Mouse (Mus musculus) C2C12 (cell line): ENCODE measurements around the gene Tax1bp3. TPM values are rescaled to one million over a fixed set of nuclear protein-coding genes. Genes with fewer than 3 reads are reported as not detected.
A peak's percentile ranks its signal among the peaks of the same experiment; 100 is the strongest.

Experiments
- H3K27me3 ChIP-seq: one replicate; pipeline ENCODE4 v1.6.1; 2011; ENCODE audit not compliant: control insufficient read depth, insufficient read depth, insufficient read length
- H3K36me3 ChIP-seq: one replicate; pipeline ENCODE4 v1.6.1; 2011; ENCODE audit not compliant: control insufficient read depth, insufficient read depth
- H3K4me3 ChIP-seq: one replicate; pipeline ENCODE4 v1.5.1; 2011; ENCODE audit warnings: mild to moderate bottlenecking, control low read depth; ENCODE audit not compliant: poor library complexity, insufficient read depth, severe bottlenecking
- H3K79me2 ChIP-seq: one replicate; pipeline ENCODE4 v1.6.1; 2011; ENCODE audit not compliant: control insufficient read depth, insufficient read depth
- H3K79me3 ChIP-seq: one replicate; pipeline ENCODE4 v1.6.1; 2011; ENCODE audit warnings: low read depth, control low read depth
- H3ac ChIP-seq: one replicate; pipeline ENCODE3; 2011; ENCODE audit warnings: low read depth; ENCODE audit not compliant: control insufficient read depth, insufficient read length
- CEBPB ChIP-seq: IDR thresholded peaks from one replicate; pipeline ENCODE4 v1.6.1; 2011; ENCODE audit warnings: low read depth, mild to moderate bottlenecking, control low read depth, moderate library complexity
- CTCF ChIP-seq: IDR thresholded peaks from one replicate; pipeline ENCODE4 v1.5.1; 2011; ENCODE audit not compliant: control insufficient read depth, insufficient read depth, insufficient read length
- FOSL1 ChIP-seq: IDR thresholded peaks from one replicate; pipeline ENCODE4 v1.8.0; 2011; ENCODE audit warnings: mild to moderate bottlenecking, low read length; ENCODE audit not compliant: poor library complexity, insufficient read depth, severe bottlenecking
- MAX ChIP-seq: IDR thresholded peaks from one replicate; pipeline ENCODE4 v1.6.1; 2011; ENCODE audit warnings: mild to moderate bottlenecking, control low read depth
- MYOD1 ChIP-seq: IDR thresholded peaks from one replicate; pipeline ENCODE4 v1.6.1; 2011; ENCODE audit warnings: low read depth; ENCODE audit not compliant: control insufficient read depth, insufficient read length
- MYOG ChIP-seq: IDR thresholded peaks from one replicate; pipeline ENCODE4 v1.6.1; 2011; ENCODE audit not compliant: control insufficient read depth, insufficient read length; ENCODE audit errors: extremely low read depth
- USF1 ChIP-seq: IDR thresholded peaks from one replicate; pipeline ENCODE4 v1.6.1; 2011; ENCODE audit warnings: low read depth, mild to moderate bottlenecking, control low read depth, moderate library complexity
- polyA plus RNA-seq: library from polyadenylated mRNA; unstranded; fragments of >200 nt; fragmentation: generic; extraction: Trizol; gene quantifications from one replicate; pipeline ENCODE4 v1.2.1, GENCODE M21; 2012; ENCODE audit warnings: missing spikeins

Tax1bp3 gene
- polyA plus RNA-seq, 1 experiment, result 159 TPM

DNA sequence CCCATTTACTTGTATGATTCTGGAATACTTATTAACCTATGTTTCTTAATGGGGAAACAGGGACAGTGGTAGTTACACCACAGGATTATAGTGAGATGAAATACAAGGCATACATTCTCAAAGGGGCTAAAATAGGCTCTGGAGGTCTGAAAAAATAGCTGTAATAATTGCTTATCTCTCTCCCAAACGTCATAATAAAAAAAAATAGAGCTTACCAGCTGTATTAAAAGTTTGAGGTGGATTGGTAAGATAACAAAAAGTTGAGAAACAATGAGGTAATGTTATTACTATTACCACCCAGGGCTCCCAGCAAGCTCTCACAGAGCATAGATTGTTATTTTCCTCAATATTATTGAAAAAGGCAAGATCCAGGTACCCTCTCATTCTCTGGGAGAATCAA is 21.3 kb downstream of the Tax1bp3 start:
- no peaks in the 10 kb centered on the region for H3K79me2 ChIP-seq
- H3K4me3 ChIP-seq, result peak overlapping the region; percentile 48
- no peak for TF ChIP-seq CTCF
- TF ChIP-seq CEBPB, result no peak
- TF ChIP-seq USF1, result no peak
- no peak for TF ChIP-seq MYOD1
- TF ChIP-seq MAX, result no peak
- no peak for TF ChIP-seq MYOG
- no peak for TF ChIP-seq FOSL1
- H3K36me3 ChIP-seq, result no peaks in the 10 kb centered on the region
- H3K27me3 ChIP-seq, result no peaks in the 10 kb centered on the region
- no peak overlapping the region for H3ac ChIP-seq
- H3K79me3 ChIP-seq, result no peaks in the 10 kb centered on the region

DNA sequence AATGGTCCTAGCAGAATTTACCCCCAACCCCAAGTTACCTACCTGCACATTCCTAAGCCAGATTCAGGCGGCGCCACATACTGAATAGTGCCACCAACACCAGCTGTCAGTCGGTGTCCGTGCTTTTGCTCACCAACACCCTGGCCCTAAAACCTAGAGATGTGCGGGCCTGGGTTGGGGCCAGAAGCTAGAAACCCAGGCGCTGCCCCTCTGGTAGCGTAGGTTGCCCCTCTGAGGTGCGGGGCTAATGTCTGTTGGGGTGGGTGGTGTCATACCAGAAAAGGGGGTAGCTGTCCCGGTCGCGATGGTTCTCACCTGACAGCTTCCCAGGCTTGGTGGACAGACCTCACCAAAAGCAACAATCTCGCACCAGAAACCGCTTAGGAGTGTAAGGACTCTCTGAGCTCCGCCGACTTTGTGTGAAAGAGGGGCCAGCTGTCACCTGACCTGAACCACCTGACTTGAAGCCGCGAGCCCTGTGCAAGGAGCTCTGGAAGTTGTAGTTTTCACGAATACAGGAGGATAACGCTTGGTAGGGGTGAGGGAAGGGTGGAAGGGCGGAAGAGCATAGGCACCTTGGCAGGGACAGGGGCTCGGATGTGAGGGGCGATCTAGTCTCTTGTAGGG is 21.8 kb downstream of the Tax1bp3 start, which contains the start of gene Ctns:
TSS of gene Ctns (minus strand) at position 440 of the 627 bp plus-strand sequence.
- Histone ChIP-seq H3K27me3 (no peaks in the 10 kb centered on the region), H3ac (peak within 1 kb of the TSS; percentile 79), H3K79me3 (no peaks in the 10 kb centered on the region), H3K36me3 (no peaks in the 10 kb centered on the region), H3K79me2 (no peaks in the 10 kb centered on the region), H3K4me3 (peak within 1 kb of the TSS; percentile 48)
- peak; percentile 91 for TF ChIP-seq USF1
- no peak for TF ChIP-seq MYOD1

DNA sequence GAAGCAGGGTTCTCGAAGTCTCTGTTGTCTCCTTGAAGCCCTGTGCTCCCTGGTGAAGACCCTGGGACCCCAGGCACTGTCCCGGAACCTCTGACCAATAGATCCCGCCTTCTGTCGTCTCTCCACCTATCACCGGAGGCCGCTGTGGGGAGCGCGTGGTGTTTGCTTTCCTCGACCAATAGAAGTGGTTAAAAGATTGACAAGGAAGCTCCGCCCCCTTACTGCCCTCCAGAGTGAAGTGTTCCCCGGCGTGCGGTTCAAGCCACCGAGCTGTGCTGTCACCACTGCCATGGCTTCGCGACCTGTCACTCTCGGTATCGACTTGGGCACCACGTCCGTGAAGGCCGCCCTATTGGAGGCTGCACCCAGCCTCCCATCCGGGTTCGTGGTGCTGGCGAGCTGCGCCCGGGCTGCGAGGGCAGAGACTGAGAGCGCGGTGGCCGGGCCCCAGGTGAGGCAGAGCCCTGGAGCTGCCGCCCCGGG is 22.4 kb downstream of the Tax1bp3 start, which contains the start of gene Shpk:
TSS of gene Shpk (plus strand) at position 231 of the 483 bp plus-strand sequence.
- TF ChIP-seq CEBPB, result no peak
- TF ChIP-seq MAX, result peak; percentile 46
- H3K36me3 ChIP-seq, result no peaks in the 10 kb centered on the region
- no peaks in the 10 kb centered on the region for H3K79me2 ChIP-seq
- no peaks in the 10 kb centered on the region for H3K27me3 ChIP-seq
- no peaks in the 10 kb centered on the region for H3K79me3 ChIP-seq
- peak within 1 kb of the TSS; percentile 79 for H3ac ChIP-seq
- H3K4me3 ChIP-seq, result peak within 1 kb of the TSS; percentile 48

DNA sequence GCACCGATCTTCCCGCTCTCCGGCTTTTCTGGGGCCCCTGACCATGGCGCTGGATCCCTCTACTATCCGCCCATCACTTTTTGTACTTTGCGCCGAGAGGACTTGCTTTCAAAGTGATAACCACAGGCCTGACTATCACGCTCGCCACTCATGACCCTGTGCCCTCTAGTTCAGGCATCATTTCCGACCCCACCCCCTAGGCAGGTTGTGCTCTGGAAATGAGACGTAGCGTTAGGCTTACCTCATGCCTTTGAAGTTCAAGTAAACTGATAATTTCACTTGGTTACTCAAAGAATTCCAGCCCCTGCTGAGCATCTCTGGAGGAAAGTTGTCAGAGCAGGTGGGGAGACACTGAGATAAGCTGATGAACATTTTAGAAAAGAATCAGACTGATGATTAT is 23.0 kb downstream of the Tax1bp3 start:
- TF ChIP-seq CTCF (no peak), MYOG (no peak)
- peak overlapping the region; percentile 48 for H3K4me3 ChIP-seq
- H3K36me3 ChIP-seq, result no peaks in the 10 kb centered on the region
- no peaks in the 10 kb centered on the region for H3K79me3 ChIP-seq
- no peaks in the 10 kb centered on the region for H3K27me3 ChIP-seq
- H3K79me2 ChIP-seq, result no peaks in the 10 kb centered on the region
- no peak overlapping the region for H3ac ChIP-seq

DNA sequence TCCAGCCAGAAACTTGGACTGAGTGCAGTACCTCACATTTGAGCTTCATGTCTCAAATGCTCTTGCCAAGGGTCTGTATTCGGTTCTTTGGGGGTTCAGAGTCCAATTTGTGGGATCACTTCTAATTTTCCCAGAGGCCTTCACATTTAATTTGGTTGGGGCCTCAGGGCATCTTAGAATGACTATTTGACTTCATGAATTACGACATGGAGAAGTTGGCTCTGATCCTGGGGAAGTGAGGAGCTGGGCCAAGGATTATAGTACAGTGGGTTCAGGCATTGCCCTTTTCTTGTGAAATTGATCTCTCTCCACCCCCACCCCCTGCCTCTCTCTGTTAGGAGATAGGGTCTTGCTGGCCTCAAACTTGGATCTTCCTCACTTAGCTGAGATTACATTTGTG is 24.1 kb downstream of the Tax1bp3 start:
- H3K36me3 ChIP-seq, result no peaks in the 10 kb centered on the region
- no peaks in the 10 kb centered on the region for H3K27me3 ChIP-seq
- H3ac ChIP-seq, result no peak overlapping the region
- no peak for TF ChIP-seq MAX
- TF ChIP-seq CTCF, result no peak
- TF ChIP-seq CEBPB, result no peak
- TF ChIP-seq MYOD1, result no peak
- TF ChIP-seq FOSL1, result no peak
- TF ChIP-seq USF1, result no peak
- TF ChIP-seq MYOG, result no peak
- no peak overlapping the region for H3K4me3 ChIP-seq
- H3K79me2 ChIP-seq, result no peaks in the 10 kb centered on the region
- H3K79me3 ChIP-seq, result no peaks in the 10 kb centered on the region

DNA sequence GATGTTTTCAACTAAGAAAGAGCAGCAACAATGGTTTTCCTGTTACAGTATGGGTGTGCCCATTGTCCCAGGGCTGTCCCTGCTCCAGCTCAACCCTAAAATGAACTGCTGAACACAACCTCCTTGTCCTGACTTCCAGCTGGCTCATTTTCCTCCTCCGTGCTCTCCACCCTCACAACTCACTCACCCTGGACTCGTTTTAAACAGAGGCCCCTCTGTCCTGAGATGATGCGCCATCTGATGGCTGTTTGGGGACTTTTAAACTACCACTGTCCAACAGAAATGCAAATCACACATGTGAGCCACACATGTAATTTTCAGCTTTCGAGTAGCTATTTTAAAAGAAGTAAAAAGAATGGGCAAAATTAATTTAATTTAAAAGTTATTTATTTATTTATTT is 24.7 kb downstream of the Tax1bp3 start:
- Histone ChIP-seq H3K36me3 (no peaks in the 10 kb centered on the region), H3K79me3 (no peaks in the 10 kb centered on the region), H3K79me2 (no peaks in the 10 kb centered on the region), H3K27me3 (no peaks in the 10 kb centered on the region), H3ac (no peak overlapping the region), H3K4me3 (no peak overlapping the region)
- TF ChIP-seq MYOD1 (no peak), FOSL1 (no peak), MAX (no peak), USF1 (no peak), MYOG (no peak), CEBPB (no peak), CTCF (no peak)
